Mouse (Mus musculus) heart, postnatal 0 days (tissue): Measurements from ENCODE around the gene Selenos. TPM values are rescaled to one million over a fixed set of nuclear protein-coding genes. Genes with fewer than 3 reads are reported as not detected.

ENCODE experiments used
- ATAC-seq: fragments of 200-750 bp; cut with Nextera tagmentation; 2 replicates; pipeline ENCODE4 v1.8.0; 2017; ENCODE audit warnings: low read depth, moderate number of reproducible peaks, moderate library complexity; ENCODE audit not compliant: insufficient read depth
- DNase-seq: peaks from one replicate; pipeline ENCODE4 v3.0.0-alpha.2; 2016; ENCODE audit warnings: low spot score
- H3K27ac ChIP-seq: fragments of 300-500 bp; sonication (generic); 2 replicates; pipeline ENCODE4 v1.5.1; 2014; ENCODE audit warnings: low read depth, mild to moderate bottlenecking
- H3K27me3 ChIP-seq: fragments of 300-500 bp; sonication (generic); 2 replicates; pipeline ENCODE4 v1.6.1; 2014; ENCODE audit warnings: low read length, mixed read lengths; ENCODE audit not compliant: control insufficient read depth, insufficient read depth
- H3K36me3 ChIP-seq: fragments of 300-500 bp; sonication (generic); replicated peaks from 2 replicates; pipeline ENCODE4 v1.6.1; 2014; ENCODE audit warnings: low read length, mixed read lengths; ENCODE audit not compliant: control insufficient read depth, insufficient read depth
- H3K4me1 ChIP-seq: fragments of 300-500 bp; sonication (generic); 2 replicates; pipeline ENCODE4 v1.6.1; 2014; ENCODE audit warnings: antibody characterized with exemption; ENCODE audit not compliant: control insufficient read depth, insufficient read depth
- H3K4me2 ChIP-seq: fragments of 300-500 bp; sonication (generic); 2 replicates; pipeline ENCODE4 v1.6.1; 2014; ENCODE audit warnings: low read depth, mild to moderate bottlenecking, low read length, moderate library complexity
- H3K4me3 ChIP-seq: fragments of 300-500 bp; sonication (generic); 2 replicates; pipeline ENCODE4 v1.5.1; 2014; ENCODE audit warnings: low read depth, low read length
- H3K9ac ChIP-seq: fragments of 300-500 bp; sonication (generic); replicated peaks from 2 replicates; pipeline ENCODE4 v1.6.1; 2014; ENCODE audit warnings: low read depth, low read length, mixed read lengths
- H3K9me3 ChIP-seq: fragments of 300-500 bp; sonication (generic); replicated peaks from 2 replicates; pipeline ENCODE4 v1.6.1; 2016; ENCODE audit warnings: low read length; ENCODE audit not compliant: control insufficient read depth
- CTCF ChIP-seq: IDR thresholded peaks from 2 replicates; pipeline ENCODE4 v1.5.1; 2016; ENCODE audit warnings: antibody characterized with exemption, control low read depth, low read depth
- EP300 ChIP-seq: IDR thresholded peaks from 2 replicates; pipeline ENCODE4 v1.6.1; 2016; ENCODE audit warnings: antibody characterized with exemption, low read depth
- WGBS: fragments of 180-500 bp; shearing (Covaris S2); extraction: QIAGEN DNeasy Blood & Tissue Kit; methylation state at CpG from one replicate; pipeline ENCODE4 v1.1.7; 2014; 5-methylcytosine and 5-hydroxymethylcytosine counted together
- polyA plus RNA-seq: library from polyadenylated mRNA; unstranded; fragments of >200 nt; fragmentation: Nextera tagmentation; extraction: Ambion mirVana; gene quantifications from 2 replicates; pipeline ENCODE4 v1.2.1, GENCODE M21; 2015
- total RNA-seq: library from RNA; depleted of rRNA; stranded (reverse); fragments of >200 nt; gene quantifications from 2 replicates; pipeline ENCODE4 v1.2.3, GENCODE M21; 2014; ENCODE audit warnings: low replicate concordance

Gene Selenos
- total and polyA plus RNA-seq, 2 experiments from 2014 or later, result 30.7 to 66.3 TPM

- no peak for ATAC-seq
- TF ChIP-seq CTCF, result no peak
- no peak for TF ChIP-seq EP300
- H3K4me3 ChIP-seq, result no peak overlapping the region
- peaks cover 6% of the 10 kb centered on the region for H3K4me1 ChIP-seq
- H3K9ac ChIP-seq, result no peak overlapping the region
- DNase-seq, result no peak
- no peak overlapping the region for H3K4me2 ChIP-seq
- WGBS, result 65% methylated on average over 2 of the region's 2 CpGs
- no peaks in the 10 kb centered on the region for H3K9me3 ChIP-seq
- peaks cover 47% of the 10 kb centered on the region for H3K36me3 ChIP-seq
- H3K27me3 ChIP-seq, result no peaks in the 10 kb centered on the region
- no peak overlapping the region for H3K27ac ChIP-seq
Measured at GRCm38 (mm10) chr7:66076411-66076810, 3.0 kb upstream of the Selenos start.

- Histone ChIP-seq H3K36me3 (peaks cover 46% of the 10 kb centered on the region), H3K27ac (peak overlapping the region; percentile 87), H3K4me2 (peak overlapping the region; percentile 86), H3K27me3 (no peaks in the 10 kb centered on the region), H3K4me1 (peaks cover 12% of the 10 kb centered on the region), H3K9me3 (no peaks in the 10 kb centered on the region), H3K9ac (peak overlapping the region; percentile 74; the same call in 1 of the 2 replicates), H3K4me3 (peak overlapping the region; percentile 78)
- ATAC-seq (no peak), DNase-seq (no peak)
- WGBS, result 49% methylated on average over 5 of the region's 5 CpGs
- TF ChIP-seq EP300 (no peak), CTCF (no peak)
Measured at GRCm38 (mm10) chr7:66080231-66080613, 773 bp downstream of the Selenos start.

- TF ChIP-seq CTCF, result no peak
- TF ChIP-seq EP300, result no peak
- Histone ChIP-seq H3K27ac (no peak overlapping the region), H3K9ac (no peak overlapping the region), H3K9me3 (no peaks in the 10 kb centered on the region), H3K4me1 (peaks cover 12% of the 10 kb centered on the region), H3K4me2 (no peak overlapping the region), H3K4me3 (no peak overlapping the region), H3K36me3 (peaks cover 69% of the 10 kb centered on the region), H3K27me3 (no peaks in the 10 kb centered on the region)
- no peak for ATAC-seq
- DNase-seq, result no peak
- 90% methylated on average over 6 of the region's 6 CpGs for WGBS
Measured at GRCm38 (mm10) chr7:66083757-66084156, 4.3 kb downstream of the Selenos start.

GRCm38 (mm10) chr7:66084546-66084945, 5.1 kb downstream of the Selenos start:
- Histone ChIP-seq H3K27me3 (no peaks in the 10 kb centered on the region), H3K36me3 (peaks cover 75% of the 10 kb centered on the region), H3K4me1 (peaks cover 12% of the 10 kb centered on the region), H3K27ac (no peak overlapping the region), H3K9ac (no peak overlapping the region), H3K4me3 (no peak overlapping the region), H3K9me3 (no peaks in the 10 kb centered on the region), H3K4me2 (no peak overlapping the region)
- no peak for TF ChIP-seq CTCF
- TF ChIP-seq EP300, result no peak
- WGBS, result 66% methylated on average over 7 of the region's 7 CpGs
- DNase-seq (no peak), ATAC-seq (no peak)

DNA sequence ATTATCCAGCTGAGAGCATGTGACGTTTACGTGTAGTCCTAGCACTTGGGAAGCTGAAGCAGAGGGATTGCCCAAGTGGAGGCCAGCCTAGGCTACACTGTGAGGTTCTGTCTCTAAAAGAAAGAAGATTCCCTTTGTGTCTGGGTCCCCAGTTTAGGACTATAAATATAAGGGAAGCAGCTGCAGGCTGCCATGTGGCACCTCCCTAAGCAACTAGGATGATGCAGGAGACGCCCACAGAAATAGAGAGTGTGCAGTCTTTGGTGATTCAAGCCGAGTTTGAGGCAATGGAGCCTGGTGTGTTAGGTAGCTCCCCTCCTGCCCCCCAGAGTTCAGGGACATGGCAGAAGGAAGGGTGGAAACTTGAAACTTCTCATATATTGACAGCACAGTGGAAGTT, 8.2 kb downstream of the Selenos start:
- WGBS, result 87% methylated on average over 4 of the region's 4 CpGs

GRCm38 (mm10) chr7:66088077-66088476, 8.6 kb downstream of the Selenos start:
- H3K4me1 ChIP-seq, result 0 out of 2 replicates have a peak, but pooled peaks cover 5% of the 10 kb centered on the region
- no peaks in the 10 kb centered on the region for H3K9me3 ChIP-seq
- H3K36me3 ChIP-seq, result peaks cover 76% of the 10 kb centered on the region
- TF ChIP-seq CTCF, result no peak
- TF ChIP-seq EP300, result no peak
- no peak for ATAC-seq
- H3K9ac ChIP-seq, result no peak overlapping the region
- WGBS, result 82% methylated on average over 2 of the region's 2 CpGs
- DNase-seq, result no peak
- H3K4me3 ChIP-seq, result no peak overlapping the region
- H3K27ac ChIP-seq, result no peak overlapping the region
- H3K4me2 ChIP-seq, result no peak overlapping the region
- no peaks in the 10 kb centered on the region for H3K27me3 ChIP-seq

More for the DNA sequence above, 8.2 kb downstream of the Selenos start:
- H3K9ac ChIP-seq, result no peak overlapping the region
- no peak for ATAC-seq
- no peaks in the 10 kb centered on the region for H3K9me3 ChIP-seq
- H3K4me3 ChIP-seq, result no peak overlapping the region
- DNase-seq, result no peak
- H3K27me3 ChIP-seq, result no peaks in the 10 kb centered on the region
- H3K36me3 ChIP-seq, result peaks cover 80% of the 10 kb centered on the region
- TF ChIP-seq EP300 (no peak), CTCF (no peak)
- H3K4me2 ChIP-seq, result no peak overlapping the region
- no peak overlapping the region for H3K27ac ChIP-seq
- 0 out of 2 replicates have a peak, but pooled peaks cover 5% of the 10 kb centered on the region for H3K4me1 ChIP-seq
